Comparison of ENCODE assay signal across 22 mouse cellular contexts in genomic region chr2:5600183-5600962, GRCm38 (mm10).
DNase-seq lines count a peak whose midpoint lies in the region; ATAC-seq lines count a peak whose summit lies in the region.
"Had no signal": no experiment of that assay in that cellular context is flagged by ENCODE, and none has a peak within 500 bp of the region (broad histone marks: within the 10 kb centered on the region; RNA-seq: fewer than 3 reads in every experiment).

No protein-coding gene starts in this region.

- no peak for ATAC-seq in midbrain, embryonic 15.5 days (replicated peaks)
- ATAC-seq in intestine, embryonic 15.5 days = peak; percentile 89
- ATAC-seq in stomach, embryonic 14.5 days (ENCODE audit: insufficient number of reproducible peaks, insufficient read depth, low FRiP score, low read depth) = no peak

- H3K27ac ChIP-seq in midbrain, embryonic 10.5 days (replicated peaks) = peak overlapping the region; percentile 42; the same call in 1 of the 2 replicates
- no peak overlapping the region for H3K27ac ChIP-seq in midbrain, embryonic 15.5 days
- H3K27ac ChIP-seq in intestine, embryonic 15.5 days = peak overlapping the region; percentile 83
- peak overlapping the region; percentile 21; the same call in 1 of the 2 replicates for H3K27ac ChIP-seq in stomach, embryonic 14.5 days (ENCODE audit: low read length)
- H3K27ac ChIP-seq: embryonic facial prominence, embryonic 13.5 days; heart, adult 2 months; hindbrain, postnatal 0 days; limb, embryonic 12.5 days had no signal

- peaks cover 35% of the 10 kb centered on the region for H3K4me1 ChIP-seq in midbrain, embryonic 10.5 days
- H3K4me1 ChIP-seq in midbrain, embryonic 15.5 days = peaks cover 21% of the 10 kb centered on the region
- peaks cover 24% of the 10 kb centered on the region for H3K4me1 ChIP-seq in intestine, embryonic 15.5 days (replicated peaks)
- H3K4me1 ChIP-seq in stomach, embryonic 14.5 days (ENCODE audit: control insufficient read depth, insufficient read depth, low read length) = peaks cover 18% of the 10 kb centered on the region; the same call in 1 of the 2 replicates

- H3K9me3 ChIP-seq in midbrain, embryonic 10.5 days (replicated peaks) = no peaks in the 10 kb centered on the region
- H3K9me3 ChIP-seq in midbrain, embryonic 15.5 days = no peaks in the 10 kb centered on the region
- no peaks in the 10 kb centered on the region for H3K9me3 ChIP-seq in intestine, embryonic 15.5 days
- no peaks in the 10 kb centered on the region for H3K9me3 ChIP-seq in stomach, embryonic 14.5 days (ENCODE audit: control insufficient read depth, low read depth, low read length)
- H3K9me3 ChIP-seq: embryonic facial prominence, embryonic 13.5 days; G1E; limb, embryonic 12.5 days had no signal

- 79% methylated on average over 8 of the region's 8 CpGs for WGBS in midbrain, embryonic 10.5 days
- WGBS in midbrain, embryonic 15.5 days = 84% methylated on average over 8 of the region's 8 CpGs
- 52% methylated on average over 8 of the region's 8 CpGs for WGBS in intestine, embryonic 15.5 days
- WGBS in stomach, embryonic 14.5 days = 51% methylated on average over 8 of the region's 8 CpGs

- intact Hi-C loops in left cerebral cortex, postnatal 36 days (cut with DNase I) = no loop called here

- DNase-seq in midbrain, embryonic 10.5 days (ENCODE audit: low spot score) = no peak
- no peak for DNase-seq in left cerebral cortex, postnatal 36 days (ENCODE audit: low spot score in 2 of 2)
- no peak for DNase-seq in kidney, adult 11 months
- no peak for DNase-seq in kidney, postnatal 25 days
- DNase-seq: adrenal gland, postnatal 25 days; cerebellum, adult 11 months; cerebellum, postnatal 14 days; gastrocnemius, postnatal 10 days; heart, adult 2 months; kidney, adult 9 months; kidney, postnatal 36 days; lung, embryonic 14.5 days; lung, postnatal 36 days; right cerebral cortex, postnatal 14 days; thymus, postnatal 36 days had no signal

- H3K27me3 ChIP-seq in midbrain, embryonic 10.5 days (ENCODE audit: low read depth, poor library complexity, severe bottlenecking) = no peaks in the 10 kb centered on the region
- no peaks in the 10 kb centered on the region for H3K27me3 ChIP-seq in midbrain, embryonic 15.5 days (replicated peaks)
- no peaks in the 10 kb centered on the region for H3K27me3 ChIP-seq in intestine, embryonic 15.5 days (replicated peaks)
- H3K27me3 ChIP-seq in stomach, embryonic 14.5 days (ENCODE audit: control insufficient read depth, insufficient read depth, low read length) = no peaks in the 10 kb centered on the region
- H3K27me3 ChIP-seq: embryonic facial prominence, embryonic 13.5 days; limb, embryonic 12.5 days had no signal

- H3K4me2 ChIP-seq in midbrain, embryonic 15.5 days = no peak overlapping the region
- H3K4me2 ChIP-seq in intestine, embryonic 15.5 days (replicated peaks) = peak overlapping the region; percentile 25
- no peak overlapping the region for H3K4me2 ChIP-seq in stomach, embryonic 14.5 days (replicated peaks; ENCODE audit: low read depth, low read length)
- H3K4me2 ChIP-seq: embryonic facial prominence, embryonic 13.5 days; limb, embryonic 12.5 days; lung, embryonic 14.5 days had no signal

- H3K4me3 ChIP-seq in midbrain, embryonic 10.5 days = no peak overlapping the region
- no peak overlapping the region for H3K4me3 ChIP-seq in midbrain, embryonic 15.5 days
- no peak overlapping the region for H3K4me3 ChIP-seq in intestine, embryonic 15.5 days (replicated peaks)
- H3K4me3 ChIP-seq in stomach, embryonic 14.5 days (ENCODE audit: low read depth, low read length) = no peak overlapping the region
- H3K4me3 ChIP-seq: embryonic facial prominence, embryonic 13.5 days; heart, adult 2 months; limb, embryonic 12.5 days had no signal

- no peak overlapping the region for H3K9ac ChIP-seq in midbrain, embryonic 15.5 days
- 0 out of 2 replicates have a peak overlapping the region, but pooled peaks have one; percentile 8 for H3K9ac ChIP-seq in intestine, embryonic 15.5 days
- H3K9ac ChIP-seq in stomach, embryonic 14.5 days (replicated peaks; ENCODE audit: low read depth, low read length) = no peak overlapping the region
- H3K9ac ChIP-seq: embryonic facial prominence, embryonic 13.5 days; limb, embryonic 12.5 days; lung, embryonic 14.5 days had no signal

- H3K36me3 ChIP-seq in midbrain, embryonic 10.5 days = no peaks in the 10 kb centered on the region
- no peaks in the 10 kb centered on the region for H3K36me3 ChIP-seq in midbrain, embryonic 15.5 days (replicated peaks)
- H3K36me3 ChIP-seq in intestine, embryonic 15.5 days = no peaks in the 10 kb centered on the region
- H3K36me3 ChIP-seq in stomach, embryonic 14.5 days (ENCODE audit: control insufficient read depth, insufficient read depth, low read length) = no peaks in the 10 kb centered on the region
- H3K36me3 ChIP-seq: embryonic facial prominence, embryonic 13.5 days; G1E; limb, embryonic 12.5 days had no signal
